Mouse (Mus musculus): ENCODE measurements around the gene Cdkl3. TPM values are rescaled to one million over a fixed set of nuclear protein-coding genes. Genes with fewer than 3 reads are reported as not detected.
A peak's percentile ranks its signal among the peaks of the same experiment; 100 is the strongest.

Cdkl3 gene
- total RNA-seq (2021), result 10 to 100 TPM; 13.6 to 13.7 TPM
- long read RNA-seq, experiment 1, partial matches to known transcripts, result 0 of 4 reads
- long read RNA-seq, experiment 1, other reads (novel, unspliced or antisense), result 4 of 4 reads
- long read RNA-seq, experiment 2, partial matches to known transcripts, result 2 of 8 reads
- long read RNA-seq, experiment 2, other reads (novel, unspliced or antisense), result 6 of 8 reads

DNA sequence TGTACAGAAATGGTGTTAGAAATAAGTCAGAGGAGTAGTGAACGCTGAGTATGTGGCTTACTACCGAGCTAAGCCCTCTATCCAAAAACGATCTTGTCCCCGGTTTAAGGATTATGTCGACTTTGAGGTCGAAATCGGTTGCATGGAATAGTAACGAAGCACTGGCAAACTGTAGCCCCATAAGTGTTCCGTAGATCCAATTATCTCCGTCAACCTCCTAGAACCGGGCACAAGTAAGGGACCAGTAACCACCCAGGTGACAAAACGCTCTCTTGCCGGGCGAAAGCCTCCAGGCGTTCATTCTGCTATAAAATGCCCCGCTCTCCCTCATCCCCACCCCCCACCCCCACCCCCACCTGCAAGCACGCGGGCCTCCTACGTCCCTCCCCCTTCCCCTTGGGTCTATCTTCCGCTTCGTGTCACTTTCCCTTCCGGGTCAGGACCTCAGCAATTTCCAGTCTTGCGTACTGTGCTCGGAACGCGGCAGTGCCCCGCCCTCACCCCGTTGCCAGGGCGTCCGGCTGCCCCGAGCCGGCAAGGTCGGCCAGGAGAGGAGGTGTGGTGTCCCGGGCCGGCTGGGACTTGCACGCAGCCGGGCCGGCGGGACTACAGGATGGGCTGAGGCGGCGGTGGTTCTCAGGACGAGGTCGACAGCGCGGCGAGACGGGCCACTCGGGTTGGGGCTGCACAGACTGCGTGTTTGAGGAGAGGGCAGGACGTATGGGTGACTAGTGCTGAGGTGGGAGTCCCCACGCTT lies at the start of gene Cdkl3:
Cdkl3 (plus strand) TSS at position 450 of the 757 bp plus-strand sequence.
- H3K27ac ChIP-seq, result peak within 1 kb of the TSS; percentile 95
- DNase-seq (ENCODE audit: low spot score in 2 of 2), result peak; percentile 91 to 94
- TF ChIP-seq CTCF (conservative IDR thresholded peaks at IDR 0.05), result no peak
- H3K4me3 ChIP-seq, result peak within 1 kb of the TSS; percentile 82

- DNase-seq (ENCODE audit: low spot score in 2 of 2), result no peak
- TF ChIP-seq CTCF (conservative IDR thresholded peaks at IDR 0.05), result no peak
- H3K27ac ChIP-seq, result no peak overlapping the region
- H3K4me3 ChIP-seq, result no peak overlapping the region
These were observed 47.9 kb upstream of the Cdkl3 start for GRCm38 (mm10) chr11:51956112-51956511.

DNA sequence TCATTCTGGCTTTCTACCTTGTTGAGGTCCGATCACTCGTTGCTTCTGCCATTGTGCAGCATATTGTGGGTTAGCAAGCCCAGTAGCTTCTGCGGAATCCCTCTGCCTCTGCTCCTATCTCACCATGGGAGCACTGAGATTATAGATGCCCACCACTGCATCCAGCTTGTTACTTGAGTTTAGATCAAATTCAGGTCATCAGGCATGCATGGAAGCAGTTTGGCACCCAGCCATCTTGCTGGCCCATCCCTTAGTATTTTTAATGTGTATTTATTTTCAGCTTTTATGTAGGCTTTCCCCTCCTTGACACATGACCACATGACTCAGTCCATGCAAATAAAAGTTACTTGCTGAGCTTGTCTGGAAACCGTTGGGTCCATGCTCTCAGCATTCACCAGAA lies 46.3 kb upstream of the Cdkl3 start:
- no peak for TF ChIP-seq CTCF (conservative IDR thresholded peaks at IDR 0.05)

GRCm38 (mm10) chr11:51959511-51959910 lies 44.5 kb upstream of the Cdkl3 start:
- DNase-seq (ENCODE audit: low spot score in 2 of 2), result no peak
- no peak for TF ChIP-seq CTCF (conservative IDR thresholded peaks at IDR 0.05)
- Histone ChIP-seq H3K27ac (no peak overlapping the region), H3K4me3 (no peak overlapping the region)

More for the DNA sequence above, 46.3 kb upstream of the Cdkl3 start:
- no peak overlapping the region for H3K27ac ChIP-seq
- no peak for DNase-seq (ENCODE audit: low spot score in 2 of 2)
- H3K4me3 ChIP-seq, result no peak overlapping the region

- no peak for DNase-seq (ENCODE audit: low spot score in 2 of 2)
- Histone ChIP-seq H3K4me3 (no peak overlapping the region), H3K27ac (no peak overlapping the region)
- no peak for TF ChIP-seq CTCF (conservative IDR thresholded peaks at IDR 0.05)
These were observed 44.0 kb upstream of the Cdkl3 start for GRCm38 (mm10) chr11:51960061-51960460.

GRCm38 (mm10) chr11:51960967-51961471 lies 43.0 kb upstream of the Cdkl3 start:
- 0 out of 2 replicates have a peak overlapping the region, but pooled peaks have one; percentile 10 for H3K27ac ChIP-seq
- peak in 1 of 2 experiments; percentile 24 for DNase-seq (ENCODE audit: low spot score in 2 of 2)
- TF ChIP-seq CTCF (conservative IDR thresholded peaks at IDR 0.05), result peak; percentile 57
- no peak overlapping the region for H3K4me3 ChIP-seq

- no peak for TF ChIP-seq CTCF (conservative IDR thresholded peaks at IDR 0.05)
- Histone ChIP-seq H3K4me3 (no peak overlapping the region), H3K27ac (no peak overlapping the region)
- DNase-seq (ENCODE audit: low spot score in 2 of 2), result no peak
These were observed 42.3 kb upstream of the Cdkl3 start for GRCm38 (mm10) chr11:51961761-51962160.

- no peak for DNase-seq (ENCODE audit: low spot score in 2 of 2)
- Histone ChIP-seq H3K4me3 (no peak overlapping the region), H3K27ac (no peak overlapping the region)
- TF ChIP-seq CTCF (conservative IDR thresholded peaks at IDR 0.05), result no peak
These were observed 41.7 kb upstream of the Cdkl3 start for GRCm38 (mm10) chr11:51962277-51962676.

DNA sequence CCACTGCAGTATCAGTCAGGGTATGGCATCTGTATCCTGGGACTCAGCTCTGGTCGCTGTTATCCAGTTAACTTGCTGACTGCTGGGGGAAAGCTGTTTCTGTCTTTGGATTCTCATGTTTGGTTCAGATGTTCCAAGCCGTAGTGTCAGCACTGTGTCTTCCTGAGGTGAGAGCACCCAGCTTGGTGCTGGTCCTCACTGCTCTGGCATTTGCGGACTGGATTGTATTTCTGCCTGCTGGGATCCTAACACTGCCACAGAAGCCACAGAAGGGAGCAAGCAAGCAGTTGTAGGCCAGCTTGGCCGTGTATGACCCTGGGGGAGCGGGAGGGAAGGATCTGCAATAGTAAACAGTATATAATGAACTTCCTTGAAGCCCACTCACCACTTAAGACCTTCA lies 37.4 kb upstream of the Cdkl3 start:
- no peak for TF ChIP-seq CTCF (conservative IDR thresholded peaks at IDR 0.05)
- Histone ChIP-seq H3K27ac (no peak overlapping the region), H3K4me3 (no peak overlapping the region)
- no peak for DNase-seq (ENCODE audit: low spot score in 2 of 2)

GRCm38 (mm10) chr11:51967443-51968401 lies 36.3 kb upstream of the Cdkl3 start, which contains the start of gene Cdkn2aipnl:
Gene Cdkn2aipnl (plus strand): TSS chr11:51967661.
- TF ChIP-seq CTCF (conservative IDR thresholded peaks at IDR 0.05), result peak; percentile 98
- H3K27ac ChIP-seq, result peak within 1 kb of the TSS; percentile 81

GRCm38 (mm10) chr11:51968896-51969295 lies 35.1 kb upstream of the Cdkl3 start:
- H3K4me3 ChIP-seq, result no peak overlapping the region
- no peak for TF ChIP-seq CTCF (conservative IDR thresholded peaks at IDR 0.05)
- no peak overlapping the region for H3K27ac ChIP-seq
- DNase-seq (ENCODE audit: low spot score in 2 of 2), result no peak

More at GRCm38 (mm10) chr11:51967443-51968401, 36.3 kb upstream of the Cdkl3 start, which contains the start of gene Cdkn2aipnl:
- peak; percentile 94 to 100 for DNase-seq (ENCODE audit: low spot score in 2 of 2)
- peak within 1 kb of the TSS; percentile 83 for H3K4me3 ChIP-seq

DNA sequence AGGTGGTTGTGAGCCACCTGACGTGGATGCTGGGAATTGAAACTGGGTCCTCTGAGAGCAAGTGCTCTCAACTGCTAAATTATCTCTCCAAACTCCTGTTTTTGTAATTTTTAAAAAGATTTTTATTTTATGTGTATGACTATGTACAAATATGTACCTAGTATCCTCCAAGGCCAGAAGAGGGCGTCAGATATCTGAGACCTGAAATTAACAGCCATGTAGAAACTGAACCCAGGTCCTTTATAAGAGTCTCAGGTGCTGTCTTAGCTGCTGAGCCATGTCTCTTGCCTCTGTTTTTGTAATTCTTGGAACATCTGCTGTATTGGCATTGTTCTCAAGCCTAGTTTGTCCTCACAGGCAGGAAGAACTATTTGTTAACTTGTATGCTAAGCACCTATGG lies 34.5 kb upstream of the Cdkl3 start:
- TF ChIP-seq CTCF (conservative IDR thresholded peaks at IDR 0.05), result peak; percentile 28
- H3K4me3 ChIP-seq, result no peak overlapping the region
- H3K27ac ChIP-seq, result no peak overlapping the region
- DNase-seq (ENCODE audit: low spot score in 2 of 2), result no peak
